Comparison of ENCODE assay signal across 9 mouse cellular contexts in genomic region chr15:82243311-82243710, GRCm38 (mm10). TPM values are rescaled to one million over a fixed set of nuclear protein-coding genes. Genes with fewer than 3 reads are reported as not detected.
A peak's percentile ranks its signal among the peaks of the same experiment; 100 is the strongest.
DNase-seq lines count a peak whose midpoint lies in the region; ATAC-seq and TF ChIP-seq lines count a peak whose summit lies in the region.
"Had no signal": no experiment of that assay in that cellular context is flagged by ENCODE, and none has a peak within 500 bp of the region (broad histone marks: within the 10 kb centered on the region; RNA-seq: fewer than 3 reads in every experiment).

No protein-coding gene starts in this region.

- H3K9me3 ChIP-seq in megakaryocyte, embryonic 14.5 days: no peaks in the 10 kb centered on the region
- H3K9me3 ChIP-seq in erythroblast, embryonic 14.5 days (ENCODE audit: control insufficient read depth, low read length): no peaks in the 10 kb centered on the region
- no peaks in the 10 kb centered on the region for H3K9me3 ChIP-seq in limb, embryonic 12.5 days

- no peak overlapping the region for H3K27ac ChIP-seq in limb, embryonic 12.5 days
- no peak overlapping the region for H3K27ac ChIP-seq in olfactory bulb, adult 2 months (ENCODE audit: insufficient read depth, low read depth, low read length)

- peaks cover 15% of the 10 kb centered on the region for H3K36me3 ChIP-seq in megakaryocyte, embryonic 14.5 days (replicated peaks; ENCODE audit: low read length)
- peaks cover 34% of the 10 kb centered on the region for H3K36me3 ChIP-seq in erythroblast, embryonic 14.5 days (ENCODE audit: control insufficient read depth)
- H3K36me3 ChIP-seq in limb, embryonic 12.5 days: peaks cover 16% of the 10 kb centered on the region; the same call in 1 of the 2 replicates

- 74% methylated on average over 3 of the region's 3 CpGs for WGBS in limb, embryonic 12.5 days
- 57% methylated on average over 3 of the region's 3 CpGs for whole genome bisulfite sequencing in olfactory bulb, adult 2 months

- DNase-seq in ovary, postnatal 14 days (ENCODE audit: low spot score): no peak
- DNase-seq in layer of hippocampus, postnatal 14 days (ENCODE audit: low spot score in 2 of 2): no peak
- no peak for DNase-seq in B cell, adult 2 months
- DNase-seq: adrenal gland, postnatal 36 days had no signal

- peaks cover 11% of the 10 kb centered on the region for H3K4me1 ChIP-seq in megakaryocyte, embryonic 14.5 days
- H3K4me1 ChIP-seq in erythroblast, embryonic 14.5 days (ENCODE audit: control insufficient read depth): peaks cover 25% of the 10 kb centered on the region
- peaks cover 12% of the 10 kb centered on the region for H3K4me1 ChIP-seq in limb, embryonic 12.5 days (replicated peaks)
- H3K4me1 ChIP-seq in olfactory bulb, adult 2 months (ENCODE audit: control insufficient read depth, insufficient read depth, low read length): no peaks in the 10 kb centered on the region

- TF ChIP-seq CTCF in olfactory bulb, adult 2 months (IDR thresholded peaks at IDR 0.05; ENCODE audit: insufficient read depth, low read depth, low read length): no peak

- ATAC-seq in megakaryocyte, adult 5-6 weeks (ENCODE audit: poor library complexity, severe bottlenecking): no peak
- ATAC-seq in limb, embryonic 12.5 days (ENCODE audit: insufficient number of reproducible peaks, insufficient read depth, low FRiP score, low TSS enrichment, low read depth): no peak

- H3K27me3 ChIP-seq in megakaryocyte, embryonic 14.5 days (replicated peaks): no peaks in the 10 kb centered on the region
- H3K27me3 ChIP-seq in erythroblast, embryonic 14.5 days (ENCODE audit: control insufficient read depth): no peaks in the 10 kb centered on the region
- H3K27me3 ChIP-seq in limb, embryonic 12.5 days: no peaks in the 10 kb centered on the region

- TF ChIP-seq POLR2A in olfactory bulb, adult 2 months (IDR thresholded peaks at IDR 0.05; ENCODE audit: insufficient read depth, low read depth, low read length): no peak

- H3K4me3 ChIP-seq in megakaryocyte, embryonic 14.5 days (replicated peaks): peak overlapping the region; percentile 99
- peak overlapping the region; percentile 70 for H3K4me3 ChIP-seq in erythroblast, embryonic 14.5 days (replicated peaks)
- H3K4me3 ChIP-seq in limb, embryonic 12.5 days (replicated peaks): peak overlapping the region; percentile 70
- 0 out of 2 replicates have a peak overlapping the region, but pooled peaks have one; percentile 70 for H3K4me3 ChIP-seq in olfactory bulb, adult 2 months (ENCODE audit: insufficient read depth, low read depth, low read length)

- peak overlapping the region; percentile 93 for H3K4me2 ChIP-seq in limb, embryonic 12.5 days

- H3K9ac ChIP-seq in limb, embryonic 12.5 days (replicated peaks): peak overlapping the region; percentile 70

RNA-seq across cellular contexts. Expression of gene Cenpm, which starts 1.2 kb away (rescaled TPM):
- polyA plus RNA-seq in megakaryocyte, embryonic 14.5 days (2012; ENCODE audit: insufficient read depth, low replicate concordance): 9.2 and 32.0 TPM in 2 replicates
- 20.3 and 32.9 TPM in 2 replicates for total RNA-seq in megakaryocyte, adult 5-6 weeks (2015)
- total RNA-seq in megakaryocyte, adult 5-6 weeks (2017): 10.0 and 19.5 TPM in 2 replicates
- polyA plus RNA-seq in erythroblast, embryonic 14.5 days (2012): 16.4 and 20.1 TPM in 2 replicates
- 75.5 and 75.7 TPM in 2 replicates for polyA plus RNA-seq in limb, embryonic 12.5 days (2016; fragmentation: Nextera tagmentation; extraction: Ambion mirVana)
- not detected in 2 replicates for polyA plus RNA-seq in olfactory bulb, adult 2 months (2012; ENCODE audit: insufficient read depth, insufficient read length, low replicate concordance, missing spikeins)
- 1 to 10 TPM; 5.1 to 5.3 TPM for total RNA-seq in layer of hippocampus, postnatal 14 days (2021)

RNA-seq across cellular contexts. Expression of gene 1500009C09Rik, which starts 8.9 kb away (rescaled TPM):
- polyA plus RNA-seq in megakaryocyte, embryonic 14.5 days (2012; ENCODE audit: insufficient read depth, low replicate concordance): 0.06 TPM in 1 of 2 replicates, not detected in the other
- total RNA-seq in megakaryocyte, adult 5-6 weeks (2015): not detected in 2 replicates
- total RNA-seq in megakaryocyte, adult 5-6 weeks (2017): not detected in 2 replicates
- polyA plus RNA-seq in erythroblast, embryonic 14.5 days (2012): not detected in 2 replicates
- polyA plus RNA-seq in limb, embryonic 12.5 days (2016; fragmentation: Nextera tagmentation; extraction: Ambion mirVana): not detected in 2 replicates
- not detected in 2 replicates for polyA plus RNA-seq in olfactory bulb, adult 2 months (2012; ENCODE audit: insufficient read depth, insufficient read length, low replicate concordance, missing spikeins)
- 10 to 100 TPM; 89.4 to 94.8 TPM for total RNA-seq in layer of hippocampus, postnatal 14 days (2021)

RNA-seq across cellular contexts. Expression of gene Tnfrsf13c, which starts 19.1 kb away (rescaled TPM):
- not detected in 2 replicates for polyA plus RNA-seq in megakaryocyte, embryonic 14.5 days (2012; ENCODE audit: insufficient read depth, low replicate concordance)
- 1.8 and 2.7 TPM in 2 replicates for total RNA-seq in megakaryocyte, adult 5-6 weeks (2015)
- total RNA-seq in megakaryocyte, adult 5-6 weeks (2017): 1.0 and 1.5 TPM in 2 replicates
- polyA plus RNA-seq in erythroblast, embryonic 14.5 days (2012): 0.36 TPM in 1 of 2 replicates, not detected in the other
- 0.10 TPM in 1 of 2 replicates, not detected in the other for polyA plus RNA-seq in limb, embryonic 12.5 days (2016; fragmentation: Nextera tagmentation; extraction: Ambion mirVana)
- polyA plus RNA-seq in olfactory bulb, adult 2 months (2012; ENCODE audit: insufficient read depth, insufficient read length, low replicate concordance, missing spikeins): not detected in 2 replicates
- total RNA-seq in layer of hippocampus, postnatal 14 days (2021): under 1 TPM; 0.36 to 0.41 TPM

RNA-seq across cellular contexts. Expression of gene Shisa8, which starts 30.7 kb away (rescaled TPM):
- polyA plus RNA-seq in megakaryocyte, embryonic 14.5 days (2012; ENCODE audit: insufficient read depth, low replicate concordance): 0.89 TPM in 1 of 2 replicates, not detected in the other
- total RNA-seq in megakaryocyte, adult 5-6 weeks (2015): 0.14 TPM in 1 of 2 replicates, not detected in the other
- total RNA-seq in megakaryocyte, adult 5-6 weeks (2017): not detected in 2 replicates
- polyA plus RNA-seq in erythroblast, embryonic 14.5 days (2012): 0.03 TPM in 2 replicates
- polyA plus RNA-seq in limb, embryonic 12.5 days (2016; fragmentation: Nextera tagmentation; extraction: Ambion mirVana): 0.10 and 0.23 TPM in 2 replicates
- not detected in 2 replicates for polyA plus RNA-seq in olfactory bulb, adult 2 months (2012; ENCODE audit: insufficient read depth, insufficient read length, low replicate concordance, missing spikeins)
- total RNA-seq in layer of hippocampus, postnatal 14 days (2021): 1 to 10 TPM; 2.5 to 3.1 TPM

RNA-seq across cellular contexts. Expression of gene Sept3, which starts 31.4 kb away (rescaled TPM):
- polyA plus RNA-seq in megakaryocyte, embryonic 14.5 days (2012; ENCODE audit: insufficient read depth, low replicate concordance): 0.62 TPM in 1 of 2 replicates, not detected in the other
- total RNA-seq in megakaryocyte, adult 5-6 weeks (2015): 0.11 TPM in 1 of 2 replicates, not detected in the other
- total RNA-seq in megakaryocyte, adult 5-6 weeks (2017): 0.08 TPM in 1 of 2 replicates, not detected in the other
- polyA plus RNA-seq in erythroblast, embryonic 14.5 days (2012): not detected in 2 replicates
- polyA plus RNA-seq in limb, embryonic 12.5 days (2016; fragmentation: Nextera tagmentation; extraction: Ambion mirVana): 45.5 and 46.3 TPM in 2 replicates
- 252 and 297 TPM in 2 replicates for polyA plus RNA-seq in olfactory bulb, adult 2 months (2012; ENCODE audit: insufficient read depth, insufficient read length, low replicate concordance, missing spikeins)
- total RNA-seq in layer of hippocampus, postnatal 14 days (2021): 100 to 1,000 TPM; 583 to 613 TPM

Comparison
In these comparisons a context has a peak if more than half of its experiments do, and no peak if none do; other contexts are left out.
1. RNA of gene Cenpm, which starts 1.2 kb away (polyA plus RNA-seq): 75.5 to 75.7 TPM in limb, embryonic 12.5 days, 9.2 to 32.0 TPM in megakaryocyte, embryonic 14.5 days and 16.4 to 20.1 TPM in erythroblast, embryonic 14.5 days; not detected in olfactory bulb, adult 2 months; every median in the first group is over 10 times any median in the second.
2. Peak in every context shown above with its lines, with median percentiles within 50 percentile points of each other: H3K4me3 ChIP-seq.